Mouse (Mus musculus) kidney, adult 10 weeks (tissue): Measurements from ENCODE around the gene Pik3cb. TPM values are rescaled to one million over a fixed set of nuclear protein-coding genes. Genes with fewer than 3 reads are reported as not detected.

ENCODE experiments used
- polyA plus RNA-seq: library from polyadenylated mRNA; stranded (reverse); fragments of 350-450 nt; fragmentation: Illumina TruSeq; extraction: RNeasy Lipid Tissue Mini Kit (QIAGEN cat#74804); gene quantifications from one replicate; pipeline ENCODE4 v1.2.3, GENCODE M21; 2014; ENCODE audit warnings: low read depth, low replicate concordance

Pik3cb gene
- 20.5 TPM for polyA plus RNA-seq

GRCm38 (mm10) chr9:99140063-99140882 is at the start of gene Pik3cb:
Pik3cb (minus strand) TSS chr9:99140621.

DNA sequence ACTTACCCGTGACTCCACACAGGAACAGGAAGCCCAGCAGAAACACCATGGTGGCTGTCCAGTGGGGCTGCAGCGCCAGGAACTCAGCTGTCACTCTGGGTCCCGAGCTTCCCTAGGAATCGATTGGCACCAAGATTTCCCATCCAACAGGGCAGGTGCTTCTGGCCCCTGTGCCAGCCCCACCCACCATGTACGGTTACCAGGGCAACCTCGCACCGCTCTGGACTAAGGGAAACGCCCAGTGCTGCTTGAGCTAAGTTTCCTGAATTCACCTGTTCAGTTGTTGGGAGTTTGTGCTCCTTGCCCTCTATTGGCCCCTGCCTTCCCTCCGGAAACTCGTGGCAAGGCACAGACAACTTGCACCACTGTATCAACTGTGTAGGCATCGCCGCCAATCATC is 104.8 kb downstream of the Pik3cb start, which contains the start of gene Gm1123:
Gene Gm1123, minus strand, starts transcription at position 141 of the 400 bp plus-strand sequence.

Other genes starting within 250 kb of the Pik3cb start
- not detected for gene 7420426K07Rik, start 237.5 kb downstream of the Pik3cb start, polyA plus RNA-seq
- gene Foxl2, start 185.3 kb downstream of the Pik3cb start, polyA plus RNA-seq, result not detected
- 17.3 TPM for gene Faim, start 154.2 kb downstream of the Pik3cb start, polyA plus RNA-seq
- 1.1 TPM for gene Gm1123, start 104.9 kb downstream of the Pik3cb start, polyA plus RNA-seq
- gene Faiml, start 96.6 kb upstream of the Pik3cb start, polyA plus RNA-seq, result not detected
- 23.1 TPM for gene Cep70, start 102.7 kb upstream of the Pik3cb start, polyA plus RNA-seq
- 0.16 TPM for gene Esyt3, start 217.9 kb upstream of the Pik3cb start, polyA plus RNA-seq